Mouse (Mus musculus) bone marrow, adult 2 months (tissue): Measurements from ENCODE around the gene Got1.
"Not testable (repeated sequence)": the region's sequence is repeated elsewhere in the genome, so short reads cannot be mapped to it uniquely, and the experiment has no call there.

Experiments
- CTCF ChIP-seq: fragments of 200-500 bp; IDR thresholded peaks from 2 replicates; pipeline ENCODE4 v1.5.1; 2011; ENCODE audit warnings: low read length, control low read depth; ENCODE audit not compliant: control insufficient read depth, insufficient read depth
- POLR2A ChIP-seq: fragments of 200-500 bp; IDR thresholded peaks from 2 replicates; pipeline ENCODE4 v1.6.1; 2011; ENCODE audit warnings: low read depth, mild to moderate bottlenecking, control low read depth, low read length, borderline replicate concordance; ENCODE audit not compliant: control insufficient read depth

GRCm38 (mm10) chr19:43503593-43503992 is 20.8 kb downstream of the Got1 start:
- not testable (repeated sequence) for TF ChIP-seq POLR2A, CTCF
